Mouse (Mus musculus) stomach, postnatal 0 days (tissue): ENCODE data around the gene Man2a1. TPM values are rescaled to one million over a fixed set of nuclear protein-coding genes. Genes with fewer than 3 reads are reported as not detected.

Experiments used
- ATAC-seq: fragments of 200-750 bp; cut with Nextera tagmentation; 2 replicates; pipeline ENCODE4 v1.8.0; 2017; ENCODE audit not compliant: low FRiP score, low TSS enrichment
- DNase-seq: peaks from one replicate; pipeline ENCODE4 v3.0.0-alpha.2; 2016; ENCODE audit warnings: low spot score
- H3K27ac ChIP-seq: fragments of 300-500 bp; sonication (generic); replicated peaks from 2 replicates; pipeline ENCODE4 v1.5.1; 2014; ENCODE audit warnings: mild to moderate bottlenecking, control low read depth
- H3K27me3 ChIP-seq: fragments of 300-500 bp; sonication (generic); 2 replicates; pipeline ENCODE4 v1.6.1; 2014; ENCODE audit warnings: low read length; ENCODE audit not compliant: control insufficient read depth, insufficient read depth
- H3K36me3 ChIP-seq: fragments of 300-500 bp; sonication (generic); 2 replicates; pipeline ENCODE4 v1.6.1; 2014; ENCODE audit warnings: low read length, mixed read lengths; ENCODE audit not compliant: control insufficient read depth, insufficient read depth
- H3K4me1 ChIP-seq: fragments of 300-500 bp; sonication (generic); replicated peaks from 2 replicates; pipeline ENCODE4 v1.6.1; 2014; ENCODE audit warnings: antibody characterized with exemption; ENCODE audit not compliant: control insufficient read depth, insufficient read depth
- H3K4me2 ChIP-seq: fragments of 300-500 bp; sonication (generic); replicated peaks from 2 replicates; pipeline ENCODE4 v1.6.1; 2014; ENCODE audit warnings: low read depth, mild to moderate bottlenecking, control low read depth, moderate library complexity
- H3K4me3 ChIP-seq: fragments of 300-500 bp; sonication (generic); 2 replicates; pipeline ENCODE4 v1.5.1; 2014; ENCODE audit warnings: low read depth, low read length, control low read depth
- H3K9ac ChIP-seq: fragments of 300-500 bp; sonication (generic); 2 replicates; pipeline ENCODE4 v1.6.1; 2014; ENCODE audit warnings: mild to moderate bottlenecking, low read length, control low read depth, mixed read lengths
- H3K9me3 ChIP-seq: fragments of 300-500 bp; sonication (generic); 2 replicates; pipeline ENCODE4 v1.6.1; 2016; ENCODE audit warnings: low read length; ENCODE audit not compliant: control insufficient read depth
- CTCF ChIP-seq: IDR thresholded peaks from 2 replicates; pipeline ENCODE4 v1.5.1; 2016; ENCODE audit warnings: antibody characterized with exemption, low read depth, mild to moderate bottlenecking, moderate library complexity
- EP300 ChIP-seq: optimal IDR thresholded peaks from 2 replicates; pipeline ENCODE3; 2016; ENCODE audit warnings: antibody characterized with exemption
- WGBS: fragments of 180-500 bp; shearing (Covaris S2); extraction: QIAGEN DNeasy Blood & Tissue Kit; methylation state at CpG from one replicate; pipeline ENCODE4 v1.1.7; 2014; 5-methylcytosine and 5-hydroxymethylcytosine counted together
- polyA plus RNA-seq: library from polyadenylated mRNA; unstranded; fragments of >200 nt; fragmentation: Nextera tagmentation; extraction: Ambion mirVana; gene quantifications from 2 replicates; pipeline ENCODE4 v1.2.1, GENCODE M21; 2015

Man2a1 gene
- polyA plus RNA-seq, 1 experiment from 2014 or later, result 9.3 TPM

DNA sequence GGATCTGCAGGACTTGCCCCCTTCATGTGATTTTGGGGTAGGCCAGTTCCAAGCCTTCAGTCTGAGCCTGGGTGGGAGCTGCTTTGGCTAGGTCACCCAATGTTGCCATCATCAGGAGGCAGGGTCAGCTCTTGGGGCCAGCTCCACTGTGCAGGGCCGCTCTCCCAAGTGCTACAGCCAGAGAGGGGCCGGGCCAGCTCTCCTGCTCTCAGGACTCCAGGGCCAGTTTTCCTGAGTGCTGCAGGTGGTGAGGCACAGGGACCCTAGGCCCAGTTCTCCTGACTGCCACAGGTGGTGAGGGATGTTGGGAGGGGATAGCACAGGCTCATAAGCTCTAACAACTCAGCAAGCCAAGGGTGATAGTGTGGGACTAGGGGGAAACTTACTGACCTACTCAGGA lies 53.1 kb downstream of the Man2a1 start:
- Histone ChIP-seq H3K36me3 (peaks cover 12% of the 10 kb centered on the region), H3K9ac (no peak overlapping the region), H3K9me3 (no peaks in the 10 kb centered on the region), H3K4me2 (no peak overlapping the region), H3K27ac (no peak overlapping the region), H3K27me3 (no peaks in the 10 kb centered on the region), H3K4me3 (no peak overlapping the region), H3K4me1 (no peaks in the 10 kb centered on the region)
- DNase-seq (no peak), ATAC-seq (no peak)
- TF ChIP-seq EP300 (no peak), CTCF (no peak)
- WGBS, result 92% methylated on average over 2 of the region's 2 CpGs

DNA sequence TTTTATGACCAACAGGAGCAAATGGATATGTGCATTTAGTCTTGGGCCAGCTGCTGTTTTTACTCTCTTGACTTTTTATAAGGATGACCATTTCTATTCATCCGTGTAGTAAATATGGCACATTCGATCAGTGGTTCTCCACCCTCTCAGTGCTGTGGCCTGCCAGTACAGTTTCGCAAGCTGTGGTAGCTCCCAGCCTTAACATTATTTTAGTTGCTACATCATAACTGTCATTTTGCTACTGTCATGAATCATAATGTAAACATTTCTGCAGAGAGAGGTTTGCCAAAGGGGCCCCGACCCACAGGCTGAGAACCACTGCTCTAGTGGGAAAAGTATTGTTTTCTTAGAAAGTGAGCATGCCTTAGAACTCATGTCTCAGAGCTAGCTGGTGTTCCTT lies 59.1 kb downstream of the Man2a1 start:
- H3K4me3 ChIP-seq, result no peak overlapping the region
- no peaks in the 10 kb centered on the region for H3K9me3 ChIP-seq
- no peak overlapping the region for H3K9ac ChIP-seq
- no peak for ATAC-seq
- H3K27ac ChIP-seq, result no peak overlapping the region
- TF ChIP-seq CTCF, result no peak
- TF ChIP-seq EP300, result no peak
- no peaks in the 10 kb centered on the region for H3K27me3 ChIP-seq
- peaks cover 11% of the 10 kb centered on the region; the same call in 1 of the 2 replicates for H3K36me3 ChIP-seq
- no peak overlapping the region for H3K4me2 ChIP-seq
- H3K4me1 ChIP-seq, result no peaks in the 10 kb centered on the region
- WGBS, result 58% methylated on average over 4 of the region's 4 CpGs
- DNase-seq, result no peak

DNA sequence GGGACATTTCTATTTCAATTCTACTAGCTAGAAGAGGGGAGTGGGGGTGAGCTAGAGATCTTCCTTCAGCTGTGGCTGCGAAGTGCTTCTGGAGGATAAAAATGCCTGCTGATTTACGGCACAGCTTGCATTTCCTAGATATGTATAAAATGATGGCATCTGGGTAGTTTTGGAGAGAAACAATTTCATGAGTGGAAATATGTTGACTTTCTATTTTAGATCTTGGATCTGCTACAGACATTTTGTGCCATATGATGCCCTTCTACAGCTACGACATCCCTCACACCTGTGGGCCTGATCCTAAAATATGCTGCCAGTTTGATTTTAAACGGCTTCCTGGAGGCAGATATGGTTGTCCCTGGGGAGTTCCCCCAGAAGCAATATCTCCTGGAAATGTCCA lies 66.0 kb downstream of the Man2a1 start:
- ATAC-seq, result no peak
- DNase-seq, result no peak
- WGBS, result 88% methylated on average over 4 of the region's 4 CpGs
- H3K27me3 ChIP-seq, result no peaks in the 10 kb centered on the region
- no peak for TF ChIP-seq EP300
- no peak for TF ChIP-seq CTCF
- H3K4me3 ChIP-seq, result no peak overlapping the region
- H3K4me2 ChIP-seq, result no peak overlapping the region
- H3K36me3 ChIP-seq, result peaks cover 5% of the 10 kb centered on the region; the same call in 1 of the 2 replicates
- no peaks in the 10 kb centered on the region for H3K4me1 ChIP-seq
- no peaks in the 10 kb centered on the region for H3K9me3 ChIP-seq
- H3K9ac ChIP-seq, result no peak overlapping the region
- no peak overlapping the region for H3K27ac ChIP-seq

- no peak for TF ChIP-seq EP300
- no peak for TF ChIP-seq CTCF
- H3K9me3 ChIP-seq, result no peaks in the 10 kb centered on the region
- no peak overlapping the region for H3K4me2 ChIP-seq
- no peaks in the 10 kb centered on the region for H3K27me3 ChIP-seq
- 84% methylated on average over 5 of the region's 5 CpGs for WGBS
- no peaks in the 10 kb centered on the region for H3K4me1 ChIP-seq
- H3K36me3 ChIP-seq, result peaks cover 8% of the 10 kb centered on the region; the same call in 1 of the 2 replicates
- DNase-seq, result no peak
- H3K9ac ChIP-seq, result no peak overlapping the region
- H3K27ac ChIP-seq, result no peak overlapping the region
- ATAC-seq, result no peak
- H3K4me3 ChIP-seq, result no peak overlapping the region
Observed at GRCm38 (mm10) chr17:64668504-64668903, 68.0 kb downstream of the Man2a1 start.

- Histone ChIP-seq H3K36me3 (peaks cover 11% of the 10 kb centered on the region; the same call in 1 of the 2 replicates), H3K9me3 (0 out of 2 replicates have a peak, but pooled peaks cover 4% of the 10 kb centered on the region), H3K27ac (no peak overlapping the region), H3K9ac (no peak overlapping the region), H3K4me3 (no peak overlapping the region), H3K4me1 (peaks cover 5% of the 10 kb centered on the region; the same call in 1 of the 2 replicates), H3K4me2 (no peak overlapping the region), H3K27me3 (no peaks in the 10 kb centered on the region)
- ATAC-seq (no peak), DNase-seq (no peak)
- TF ChIP-seq CTCF (no peak), EP300 (no peak)
- WGBS, result 81% methylated on average over 1 of the region's 1 CpGs
Observed at GRCm38 (mm10) chr17:64674401-64674800, 73.9 kb downstream of the Man2a1 start.

GRCm38 (mm10) chr17:64674980-64675379 lies 74.4 kb downstream of the Man2a1 start:
- DNase-seq (no peak), ATAC-seq (no peak)
- WGBS, result 87% methylated on average over 6 of the region's 6 CpGs
- H3K27ac ChIP-seq, result no peak overlapping the region
- H3K9ac ChIP-seq, result no peak overlapping the region
- H3K4me3 ChIP-seq, result no peak overlapping the region
- TF ChIP-seq CTCF (no peak), EP300 (no peak)
- H3K9me3 ChIP-seq, result 0 out of 2 replicates have a peak, but pooled peaks cover 4% of the 10 kb centered on the region
- H3K36me3 ChIP-seq, result peaks cover 8% of the 10 kb centered on the region; the same call in 1 of the 2 replicates
- H3K4me1 ChIP-seq, result peaks cover 5% of the 10 kb centered on the region; the same call in 1 of the 2 replicates
- no peak overlapping the region for H3K4me2 ChIP-seq
- H3K27me3 ChIP-seq, result no peaks in the 10 kb centered on the region
